ENCODE assay signal across 8 mouse cellular contexts in genomic region chr10:62602177-62603040, GRCm38 (mm10). TPM values are rescaled to one million over a fixed set of nuclear protein-coding genes. Genes with fewer than 3 reads are reported as not detected.
A peak's percentile ranks its signal among the peaks of the same experiment; 100 is the strongest.
DNase-seq lines count a peak whose midpoint lies in the region; ATAC-seq and TF ChIP-seq lines count a peak whose summit lies in the region.

Gene Ddx21, minus strand, starts transcription at chr10:62602281.

- TF ChIP-seq POLR2A in ES-Bruce4 (IDR thresholded peaks at IDR 0.05; ENCODE audit: insufficient read depth, low read length): peak; percentile 89

- intact Hi-C loops in heart, postnatal 14 days (cut with DNase I): loop anchor here (5.0 kb wide), 1 partner anchor 50 kb away; the partner anchor contains the start of gene Ddx50

- peak within 1 kb of the TSS; percentile 90 for H3K9ac ChIP-seq in ES-Bruce4 (ENCODE audit: low read depth, poor library complexity, severe bottlenecking)
- H3K9ac ChIP-seq in forebrain, embryonic 14.5 days (ENCODE audit: low read length): peak within 1 kb of the TSS; percentile 83
- H3K9ac ChIP-seq in neural tube, embryonic 15.5 days (replicated peaks): peak within 1 kb of the TSS; percentile 80

- H3K27me3 ChIP-seq in ES-Bruce4 (ENCODE audit: control insufficient read depth, insufficient read depth, low read length, poor library complexity, severe bottlenecking): no peaks in the 10 kb centered on the region
- no peaks in the 10 kb centered on the region for H3K27me3 ChIP-seq in forebrain, embryonic 14.5 days (replicated peaks; ENCODE audit: control insufficient read depth, insufficient read depth, low read length)
- no peaks in the 10 kb centered on the region for H3K27me3 ChIP-seq in neural tube, embryonic 15.5 days (replicated peaks)

- WGBS in forebrain, embryonic 14.5 days: 5% methylated on average over 53 of the region's 53 CpGs
- WGBS in neural tube, embryonic 15.5 days: 6% methylated on average over 53 of the region's 53 CpGs

- peak within 1 kb of the TSS; percentile 96 for H3K4me2 ChIP-seq in forebrain, embryonic 14.5 days (ENCODE audit: low read length)
- H3K4me2 ChIP-seq in neural tube, embryonic 15.5 days: peak within 1 kb of the TSS; percentile 90

- peak; percentile 96 for DNase-seq in forebrain, embryonic 14.5 days (ENCODE audit: low spot score)
- peak; percentile 86 to 95 for DNase-seq in heart, postnatal 14 days
- peak; percentile 86 for DNase-seq in layer of hippocampus, adult 11-12 months (ENCODE audit: low spot score)
- DNase-seq in lung, adult 18-20 months: peak; percentile 90 to 92
- peak; percentile 91 for DNase-seq in testis, postnatal 14 days (ENCODE audit: low spot score)

- H3K9me3 ChIP-seq in ES-Bruce4 (replicated peaks; ENCODE audit: control insufficient read depth, insufficient read depth, low read length, poor library complexity, severe bottlenecking): no peaks in the 10 kb centered on the region
- no peaks in the 10 kb centered on the region for H3K9me3 ChIP-seq in forebrain, embryonic 14.5 days (replicated peaks; ENCODE audit: control insufficient read depth, low read length)
- no peaks in the 10 kb centered on the region for H3K9me3 ChIP-seq in neural tube, embryonic 15.5 days (replicated peaks)

- peaks cover 15% of the 10 kb centered on the region for H3K36me3 ChIP-seq in ES-Bruce4 (ENCODE audit: control insufficient read depth, insufficient read depth, low read length, poor library complexity, severe bottlenecking)
- peaks cover 13% of the 10 kb centered on the region for H3K36me3 ChIP-seq in forebrain, embryonic 14.5 days (ENCODE audit: control insufficient read depth, insufficient read depth, low read length)
- H3K36me3 ChIP-seq in neural tube, embryonic 15.5 days: peaks cover 11% of the 10 kb centered on the region

- no peak for TF ChIP-seq CTCF in ES-Bruce4 (IDR thresholded peaks at IDR 0.05; ENCODE audit: low read depth, low read length)

- TF ChIP-seq EP300 in ES-Bruce4 (IDR thresholded peaks at IDR 0.05; ENCODE audit: insufficient read depth, low read depth, low read length): 0 out of 2 replicates have a peak, but pooled peaks have one; percentile 52

- H3K4me3 ChIP-seq in ES-Bruce4 (ENCODE audit: low read depth, low read length): peak within 1 kb of the TSS; percentile 93
- peak within 1 kb of the TSS; percentile 86 for H3K4me3 ChIP-seq in forebrain, embryonic 14.5 days (ENCODE audit: low read depth, low read length)
- H3K4me3 ChIP-seq in neural tube, embryonic 15.5 days (replicated peaks): peak within 1 kb of the TSS; percentile 99

- H3K27ac ChIP-seq in ES-Bruce4 (ENCODE audit: insufficient read depth, low read length): peak within 1 kb of the TSS; percentile 28
- H3K27ac ChIP-seq in forebrain, embryonic 14.5 days (ENCODE audit: low read depth, low read length): peak within 1 kb of the TSS; percentile 66; the same call in 1 of the 2 replicates
- H3K27ac ChIP-seq in neural tube, embryonic 15.5 days (replicated peaks): peak within 1 kb of the TSS; percentile 85

- ATAC-seq in cerebellum, adult (ENCODE audit: insufficient number of reproducible peaks, low FRiP score, low TSS enrichment): peak; percentile 98
- ATAC-seq in forebrain, embryonic 14.5 days: peak; percentile 99
- peak; percentile 99 for ATAC-seq in neural tube, embryonic 15.5 days (ENCODE audit: low FRiP score)

- peaks cover 3% of the 10 kb centered on the region for H3K4me1 ChIP-seq in ES-Bruce4 (ENCODE audit: control insufficient read depth, insufficient read depth, low read length)
- peaks cover 4% of the 10 kb centered on the region for H3K4me1 ChIP-seq in forebrain, embryonic 14.5 days (ENCODE audit: control insufficient read depth, insufficient read depth, low read length)
- H3K4me1 ChIP-seq in neural tube, embryonic 15.5 days: peaks cover 32% of the 10 kb centered on the region

RNA-seq across cellular contexts. Expression of gene Ddx21, which starts in this region (rescaled TPM):
- 170 and 179 TPM in 2 replicates for polyA plus RNA-seq in ES-Bruce4 (2011; ENCODE audit: insufficient read depth, insufficient read length, low read depth, missing spikeins)
- polyA plus RNA-seq in forebrain, embryonic 14.5 days (2014; fragmentation: Nextera tagmentation; extraction: Ambion mirVana): 20.6 and 22.5 TPM in 2 replicates
- 10 to 100 TPM; 24.8 to 30.5 TPM for total RNA-seq in heart, postnatal 14 days (2021)
- polyA plus RNA-seq in neural tube, embryonic 15.5 days (2015; fragmentation: Nextera tagmentation; extraction: Ambion mirVana): 12.0 and 14.3 TPM in 2 replicates

Comparison
In these comparisons a context has a peak if more than half of its experiments do, and no peak if none do; other contexts are left out.
1. Peak in every context shown above with its lines: DNase-seq, ATAC-seq, H3K4me3 ChIP-seq and H3K27ac ChIP-seq.
2. H3K27ac ChIP-seq: peak in every context shown above with its lines; median percentile 85 in neural tube, embryonic 15.5 days; 66 in forebrain, embryonic 14.5 days; 28 in ES-Bruce4.